Mouse (Mus musculus) adrenal gland, adult 18-20 months (tissue): ENCODE data around the gene Eno3. TPM values are rescaled to one million over a fixed set of nuclear protein-coding genes. Genes with fewer than 3 reads are reported as not detected.

Source experiments
- microRNA-seq, 2 experiments: library from miRNA; unstranded; fragments of <30 nt; microRNA quantifications; one replicate each; pipeline ENCODE4 v1.2.0; 2021; ENCODE audit warnings: borderline number of aligned reads in 2 of 2
- total RNA-seq, 2 experiments: library from RNA; stranded (reverse); gene quantifications; 1 replicate in 1 of 2; 2 replicates in 1 of 2; pipeline ENCODE4 v1.2.3; 2021

Eno3 gene
- total RNA-seq, 2 experiments from 2014 or later: 29.0 to 44.2 TPM

Small RNA genes within 50 kb of the gene (microRNA-seq; reads per million reads assigned to microRNA genes)
- gene Mir6925: 0 reads per million in 2 experiments

Other genes with a start within 250 kb of the Eno3 start
- 10 to 100 TPM; 17.3 to 21.3 TPM for gene Pelp1, start 247.2 kb upstream of the Eno3 start, total RNA-seq
- gene Arrb2, start 224.6 kb upstream of the Eno3 start, total RNA-seq: 10 to 100 TPM; 21.4 to 25.4 TPM
- 10 to 100 TPM; 17.0 to 18.0 TPM for gene Med11, start 205.3 kb upstream of the Eno3 start, total RNA-seq
- gene Zmynd15, start 197.8 kb upstream of the Eno3 start, total RNA-seq: 1 to 10 TPM; 2.8 to 2.9 TPM
- 10 to 100 TPM; 11.3 to 18.3 TPM for gene Cxcl16, start 197.2 kb upstream of the Eno3 start, total RNA-seq
- gene Tm4sf5, start 152.0 kb upstream of the Eno3 start, total RNA-seq: not detected
- gene Vmo1, start 142.6 kb upstream of the Eno3 start, total RNA-seq: not detected
- not detected for gene Gltpd2, start 138.0 kb upstream of the Eno3 start, total RNA-seq
- 100 to 1,000 TPM; 271 to 281 TPM for gene Psmb6, start 131.8 kb upstream of the Eno3 start, total RNA-seq
- not detected for gene Gm40193, start 124.3 kb upstream of the Eno3 start, total RNA-seq
- gene Pld2, start 117.1 kb upstream of the Eno3 start, total RNA-seq: 1 to 10 TPM; 6.8 to 8.2 TPM
- 10 to 100 TPM; 45.8 to 49.6 TPM for gene Mink1, start 94.3 kb upstream of the Eno3 start, total RNA-seq
- not detected for gene 4930544D05Rik, start 41.4 kb upstream of the Eno3 start, total RNA-seq
- gene Chrne, start 38.0 kb upstream of the Eno3 start, total RNA-seq: under 1 TPM in 1 of 2 experiments, not detected in 1; 0.38 TPM
- under 1 TPM in 1 of 2 experiments, not detected in 1; 0.22 TPM for gene Gp1ba, start 18.1 kb upstream of the Eno3 start, total RNA-seq
- 10 to 100 TPM; 72.6 to 80.7 TPM for gene Rnf167, start 10.0 kb upstream of the Eno3 start, total RNA-seq
- 100 to 1,000 TPM; 131 to 138 TPM for gene Slc25a11, start 9.7 kb upstream of the Eno3 start, total RNA-seq
- gene Pfn1, start 2.6 kb upstream of the Eno3 start, total RNA-seq: 100 to 1,000 TPM; 619 to 923 TPM
- 10 to 100 TPM; 70.4 to 91.3 TPM for gene Spag7, start 12.2 kb downstream of the Eno3 start, total RNA-seq
- 10 to 100 TPM; 43.7 to 54.7 TPM for gene Camta2, start 30.9 kb downstream of the Eno3 start, total RNA-seq
- 10 to 100 TPM in 1 of 2 experiments, 1 to 10 TPM in 1; 6.8 to 14.0 TPM for gene Inca1, start 43.0 kb downstream of the Eno3 start, total RNA-seq
- gene Kif1c, start 43.3 kb downstream of the Eno3 start, total RNA-seq: 100 to 1,000 TPM; 153 to 212 TPM
- 1 to 10 TPM; 9.2 to 9.5 TPM for gene Zfp3, start 107.0 kb downstream of the Eno3 start, total RNA-seq
- 1 to 10 TPM; 1.1 to 1.9 TPM for gene Scimp, start 155.4 kb downstream of the Eno3 start, total RNA-seq
- gene Rabep1, start 187.6 kb downstream of the Eno3 start, total RNA-seq: 100 to 1,000 TPM; 125 to 136 TPM